In the genomic region with DNA sequence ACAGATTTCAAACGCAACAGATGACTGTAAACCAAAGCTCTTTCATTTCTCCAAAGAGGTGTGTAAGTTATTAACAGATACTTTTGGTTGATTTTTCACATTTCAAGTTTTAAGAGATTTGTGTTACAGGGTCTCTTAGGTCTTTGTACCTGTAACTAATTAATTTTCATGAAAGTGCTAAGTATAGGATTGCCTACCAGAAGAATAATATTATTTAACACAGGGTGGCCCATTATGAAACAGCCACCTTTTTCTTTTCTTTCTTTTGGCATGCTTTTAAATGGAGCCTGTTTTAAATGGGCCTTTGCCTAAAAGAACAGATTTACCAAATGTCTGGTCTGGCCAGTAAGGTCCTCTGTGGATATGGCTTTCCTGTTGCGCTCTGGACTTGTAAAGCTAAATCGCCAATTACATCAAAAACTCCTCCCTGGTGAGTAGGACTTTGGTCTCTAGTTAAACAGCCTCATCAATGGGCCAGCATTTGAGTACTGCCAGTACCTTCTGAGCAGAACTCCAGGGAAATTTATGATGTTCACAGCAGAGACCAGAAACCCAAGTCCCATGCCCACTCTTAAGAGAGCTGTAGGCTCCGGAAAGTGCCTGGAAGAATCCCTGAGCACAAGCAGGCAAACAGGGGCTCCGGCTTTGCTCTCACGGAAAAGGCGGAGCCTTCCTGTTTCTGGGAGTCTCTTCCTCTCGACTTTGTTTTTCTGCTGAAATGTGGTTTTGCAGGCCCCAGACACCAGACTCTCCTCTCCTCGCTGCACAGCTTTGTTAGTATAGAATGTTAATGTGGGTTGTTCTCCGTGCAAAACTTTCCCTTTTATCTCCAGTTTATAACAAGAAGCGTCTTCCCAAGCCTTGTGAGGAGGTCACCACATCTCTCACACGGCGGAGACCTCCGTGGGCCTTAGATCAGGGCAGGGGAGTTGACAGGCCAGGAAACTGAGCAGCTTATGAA, we compare ENCODE assay signal across 7 mouse cellular contexts. TPM values are rescaled to one million over a fixed set of nuclear protein-coding genes. Genes with fewer than 3 reads are reported as not detected.
A peak's percentile ranks its signal among the peaks of the same experiment; 100 is the strongest.
DNase-seq lines count a peak whose midpoint lies in the region; ATAC-seq and TF ChIP-seq lines count a peak whose summit lies in the region.

No protein-coding gene starts in this region.

- intact Hi-C loops in gastrocnemius, postnatal 14 days (cut with DNase I; ENCODE audit: low total_unique reads) = no loop called here

- no peak overlapping the region for H3K4me2 ChIP-seq in intestine, postnatal 0 days (replicated peaks; ENCODE audit: low read depth)
- no peak overlapping the region for H3K4me2 ChIP-seq in liver, embryonic 16.5 days (ENCODE audit: low read depth, low read length)

- H3K9me3 ChIP-seq in intestine, postnatal 0 days (ENCODE audit: control insufficient read depth) = no peaks in the 10 kb centered on the region
- H3K9me3 ChIP-seq in liver, embryonic 16.5 days (replicated peaks; ENCODE audit: control insufficient read depth, low read length) = no peaks in the 10 kb centered on the region

- ATAC-seq in intestine, postnatal 0 days = no peak
- ATAC-seq in liver, embryonic 16.5 days (ENCODE audit: low read depth) = peak; percentile 48

- 0 out of 2 replicates have a peak overlapping the region, but pooled peaks have one; percentile 0 for H3K4me3 ChIP-seq in brown adipose tissue, adult 24 weeks (ENCODE audit: insufficient read depth, low read depth, low read length)
- no peak overlapping the region for H3K4me3 ChIP-seq in intestine, postnatal 0 days (ENCODE audit: low read depth, low read length)
- H3K4me3 ChIP-seq in liver, embryonic 16.5 days (ENCODE audit: low read depth, low read length) = no peak overlapping the region

- no peak for TF ChIP-seq CTCF in intestine, postnatal 0 days (IDR thresholded peaks at IDR 0.05; ENCODE audit: low read depth)

- H3K9ac ChIP-seq in intestine, postnatal 0 days (ENCODE audit: low read depth, low read length) = no peak overlapping the region
- no peak overlapping the region for H3K9ac ChIP-seq in liver, embryonic 16.5 days (ENCODE audit: low read depth, low read length)

- H3K4me1 ChIP-seq in brown adipose tissue, adult 24 weeks (ENCODE audit: control insufficient read depth, insufficient read depth, insufficient read length, low read length) = peaks cover 25% of the 10 kb centered on the region
- no peaks in the 10 kb centered on the region for H3K4me1 ChIP-seq in intestine, postnatal 0 days (replicated peaks; ENCODE audit: control insufficient read depth, insufficient read depth, low read length)
- peaks cover 3% of the 10 kb centered on the region; the same call in 1 of the 2 replicates for H3K4me1 ChIP-seq in liver, embryonic 16.5 days (ENCODE audit: control insufficient read depth, low read depth, low read length)

- DNase-seq in heart, adult 11 months = peak; percentile 98
- peak; percentile 54 for DNase-seq in thymus, postnatal 14 days
- no peak for DNase-seq in gastrocnemius, postnatal 14 days
- no peak for DNase-seq in cerebellum, postnatal 36 days

- H3K27ac ChIP-seq in brown adipose tissue, adult 24 weeks (replicated peaks; ENCODE audit: low read depth, low read length) = peak overlapping the region; percentile 69
- H3K27ac ChIP-seq in intestine, postnatal 0 days (ENCODE audit: low read depth, low read length) = peak overlapping the region; percentile 41; the same call in 1 of the 2 replicates
- H3K27ac ChIP-seq in liver, embryonic 16.5 days (ENCODE audit: low read length) = peak overlapping the region; percentile 18; the same call in 1 of the 2 replicates

- WGBS in intestine, postnatal 0 days = 62% methylated on average over 14 of the region's 14 CpGs
- WGBS in liver, embryonic 16.5 days (ENCODE audit: insufficient replicate concordance) = 24% methylated on average over 14 of the region's 14 CpGs

- peaks cover 23% of the 10 kb centered on the region for H3K36me3 ChIP-seq in intestine, postnatal 0 days (ENCODE audit: control insufficient read depth, insufficient read depth)
- no peaks in the 10 kb centered on the region for H3K36me3 ChIP-seq in liver, embryonic 16.5 days (ENCODE audit: control insufficient read depth, insufficient read depth)

- H3K27me3 ChIP-seq in intestine, postnatal 0 days (replicated peaks; ENCODE audit: control insufficient read depth, insufficient read depth, low read length) = no peaks in the 10 kb centered on the region
- H3K27me3 ChIP-seq in liver, embryonic 16.5 days (ENCODE audit: control insufficient read depth, insufficient read depth, low read depth, low read length) = no peaks in the 10 kb centered on the region

RNA-seq across cellular contexts. Expression of gene Slc38a6, which starts 55.4 kb away (rescaled TPM):
- polyA plus RNA-seq in brown adipose tissue, adult 24 weeks (2012; ENCODE audit: insufficient read depth, insufficient read length, missing spikeins) = 4.0 and 7.7 TPM in 2 replicates
- 19.2 and 26.3 TPM in 2 replicates for polyA plus RNA-seq in intestine, postnatal 0 days (2015; fragmentation: Nextera tagmentation; extraction: Ambion mirVana)
- 1.3 and 2.5 TPM in 2 replicates for polyA plus RNA-seq in liver, embryonic 16.5 days (2015; fragmentation: Nextera tagmentation; extraction: Ambion mirVana)
- 1 to 10 TPM; 4.5 to 5.5 TPM for total RNA-seq in gastrocnemius, postnatal 14 days (2021)

RNA-seq across cellular contexts. Expression of gene Trmt5, which starts 55.5 kb away (rescaled TPM):
- polyA plus RNA-seq in brown adipose tissue, adult 24 weeks (2012; ENCODE audit: insufficient read depth, insufficient read length, missing spikeins) = 17.9 and 18.3 TPM in 2 replicates
- 5.3 and 6.6 TPM in 2 replicates for polyA plus RNA-seq in intestine, postnatal 0 days (2015; fragmentation: Nextera tagmentation; extraction: Ambion mirVana)
- 5.1 and 5.7 TPM in 2 replicates for polyA plus RNA-seq in liver, embryonic 16.5 days (2015; fragmentation: Nextera tagmentation; extraction: Ambion mirVana)
- total RNA-seq in gastrocnemius, postnatal 14 days (2021) = 1 to 10 TPM; 6.3 to 7.5 TPM

Comparison
In these comparisons a context has a peak if more than half of its experiments do, and no peak if none do; other contexts are left out.
1. H3K27ac ChIP-seq: peak in every context shown above with its lines; median percentile 69 in brown adipose tissue, adult 24 weeks; 41 in intestine, postnatal 0 days; 18 in liver, embryonic 16.5 days.
2. DNase-seq: peak in heart, adult 11 months (single experiment) and thymus, postnatal 14 days (single experiment); none in gastrocnemius, postnatal 14 days (single experiment) and cerebellum, postnatal 36 days (0 of 2).